Mouse (Mus musculus) G1E (cell line): ENCODE data around the gene Slc9a2.

Source experiments
- CTCF ChIP-seq: IDR thresholded peaks from 2 replicates; pipeline ENCODE4 v1.5.1; 2012; ENCODE audit warnings: low read depth, low read length, inconsistent platforms, mixed read lengths
- GATA1 ChIP-seq: IDR thresholded peaks from 2 replicates; pipeline ENCODE4 v1.6.1; 2012; ENCODE audit warnings: borderline replicate concordance, low read length, inconsistent platforms, mixed read lengths
- POLR2AphosphoS5 ChIP-seq: IDR thresholded peaks from 2 replicates; pipeline ENCODE4 v1.6.1; 2012; ENCODE audit warnings: low read depth, low read length, inconsistent platforms; ENCODE audit not compliant: insufficient replicate concordance
- TAL1 ChIP-seq: conservative IDR thresholded peaks from 2 replicates; pipeline ENCODE4 v1.6.1; 2012; ENCODE audit warnings: low read depth, low read length, inconsistent platforms, mixed read lengths

GRCm38 (mm10) chr1:40808643-40809042 lies 128.3 kb downstream of the Slc9a2 start:
- no peak for TF ChIP-seq GATA1
- no peak for TF ChIP-seq CTCF
- no peak for TF ChIP-seq POLR2AphosphoS5
- no peak for TF ChIP-seq TAL1
